Mouse (Mus musculus): ENCODE measurements at regions not wholly inside any gene's neighbourhood (a gene's known extent, or its start where the extent isn't known, plus 50 kb on each side); places are given as distances from the start of the nearest gene placed in this dataset.
A peak's percentile ranks its signal among the peaks of the same experiment; 100 is the strongest.

GRCm38 (mm10) chr9:47346527-47347111, 183.4 kb upstream of the Cadm1 start:
- DNase-seq (ENCODE audit: low spot score in 2 of 2), result no peak

GRCm38 (mm10) chr9:47350301-47350700, 179.7 kb upstream of the Cadm1 start:
- DNase-seq (ENCODE audit: low spot score in 2 of 2), result no peak

GRCm38 (mm10) chr9:47351036-47351435, 178.9 kb upstream of the Cadm1 start:
- DNase-seq (ENCODE audit: low spot score in 2 of 2), result no peak

- DNase-seq (ENCODE audit: low spot score in 2 of 2), result peak in 1 of 2 experiments; percentile 51
Observed at GRCm38 (mm10) chr9:47353017-47353416, 177.0 kb upstream of the Cadm1 start.

- peak in 1 of 2 experiments; percentile 58 for DNase-seq (ENCODE audit: low spot score in 2 of 2)
Observed at GRCm38 (mm10) chr9:47353972-47354371, 176.0 kb upstream of the Cadm1 start.

GRCm38 (mm10) chr9:47354423-47354822, 175.6 kb upstream of the Cadm1 start:
- no peak for DNase-seq (ENCODE audit: low spot score in 2 of 2)

GRCm38 (mm10) chr9:47354866-47355265, 175.1 kb upstream of the Cadm1 start:
- DNase-seq (ENCODE audit: low spot score in 2 of 2), result peak; percentile 55 to 74

GRCm38 (mm10) chr9:47357756-47358399, 172.1 kb upstream of the Cadm1 start:
- DNase-seq (ENCODE audit: low spot score in 2 of 2), result peak; percentile 78 to 81

- no peak for DNase-seq (ENCODE audit: low spot score in 2 of 2)
Observed at GRCm38 (mm10) chr9:47358400-47358767, 171.6 kb upstream of the Cadm1 start.

GRCm38 (mm10) chr9:47363086-47363485, 166.9 kb upstream of the Cadm1 start:
- DNase-seq (ENCODE audit: low spot score in 2 of 2), result no peak

- DNase-seq (ENCODE audit: low spot score in 2 of 2), result no peak
Observed at GRCm38 (mm10) chr9:47364762-47365161, 165.2 kb upstream of the Cadm1 start.

- no peak for DNase-seq (ENCODE audit: low spot score in 2 of 2)
Observed at GRCm38 (mm10) chr9:47367266-47367957, 162.6 kb upstream of the Cadm1 start.

- no peak for DNase-seq (ENCODE audit: low spot score in 2 of 2)
Observed at GRCm38 (mm10) chr9:47368015-47368901, 161.7 kb upstream of the Cadm1 start.

- no peak for DNase-seq (ENCODE audit: low spot score in 2 of 2)
Observed at GRCm38 (mm10) chr9:47372296-47372695, 157.7 kb upstream of the Cadm1 start.

- no peak for DNase-seq (ENCODE audit: low spot score in 2 of 2)
Observed at GRCm38 (mm10) chr9:47374086-47374485, 155.9 kb upstream of the Cadm1 start.

GRCm38 (mm10) chr9:47376645-47377044, 153.3 kb upstream of the Cadm1 start:
- no peak for DNase-seq (ENCODE audit: low spot score in 2 of 2)

GRCm38 (mm10) chr9:47378541-47378940, 151.4 kb upstream of the Cadm1 start:
- no peak for DNase-seq (ENCODE audit: low spot score in 2 of 2)

GRCm38 (mm10) chr9:47380361-47380760, 149.6 kb upstream of the Cadm1 start:
- DNase-seq (ENCODE audit: low spot score in 2 of 2), result no peak

GRCm38 (mm10) chr9:47384185-47384854, 145.7 kb upstream of the Cadm1 start:
- no peak for DNase-seq (ENCODE audit: low spot score in 2 of 2)

- no peak for DNase-seq (ENCODE audit: low spot score in 2 of 2)
Observed at GRCm38 (mm10) chr9:47386646-47387045, 143.3 kb upstream of the Cadm1 start.

- DNase-seq (ENCODE audit: low spot score in 2 of 2), result no peak
Observed at GRCm38 (mm10) chr9:47387221-47387620, 142.8 kb upstream of the Cadm1 start.
